Mouse (Mus musculus) lung, postnatal 10 days (tissue): ENCODE measurements around the gene Ppp4r4.
"Not testable (repeated sequence)": the region's sequence is repeated elsewhere in the genome, so short reads cannot be mapped to it uniquely, and the experiment has no call there.

Experiments used
- DNase-seq: peaks from one replicate; pipeline ENCODE4 v3.0.0; 2021

The Ppp4r4 gene

GRCm38 (mm10) chr12:103532020-103532648 lies at the start of gene Ppp4r4:
TSS of gene Ppp4r4 (plus strand) at chr12:103532283.
- DNase-seq = peak; percentile 94

- DNase-seq = no peak
Measured at GRCm38 (mm10) chr12:103482781-103483180, 49.3 kb upstream of the Ppp4r4 start.

- DNase-seq = not testable (repeated sequence)
Measured at GRCm38 (mm10) chr12:103484200-103484972, 47.7 kb upstream of the Ppp4r4 start.

GRCm38 (mm10) chr12:103486726-103487125 lies 45.4 kb upstream of the Ppp4r4 start:
- DNase-seq = no peak

- DNase-seq = peak; percentile 44
Measured at GRCm38 (mm10) chr12:103487276-103487675, 44.8 kb upstream of the Ppp4r4 start.

- DNase-seq = no peak
Measured at GRCm38 (mm10) chr12:103487750-103488149, 44.3 kb upstream of the Ppp4r4 start.

- DNase-seq = no peak
Measured at GRCm38 (mm10) chr12:103491091-103491730, 40.9 kb upstream of the Ppp4r4 start.

GRCm38 (mm10) chr12:103492767-103493166 lies 39.3 kb upstream of the Ppp4r4 start:
- peak; percentile 87 for DNase-seq

- peak; percentile 57 for DNase-seq
Measured at GRCm38 (mm10) chr12:103494486-103494885, 37.6 kb upstream of the Ppp4r4 start.

- peak; percentile 28 for DNase-seq
Measured at GRCm38 (mm10) chr12:103498768-103499167, 33.3 kb upstream of the Ppp4r4 start.

- DNase-seq = peak; percentile 26
Measured at GRCm38 (mm10) chr12:103499261-103499660, 32.8 kb upstream of the Ppp4r4 start.

- no peak for DNase-seq
Measured at GRCm38 (mm10) chr12:103503300-103503699, 28.8 kb upstream of the Ppp4r4 start.

- DNase-seq = no peak
Measured at GRCm38 (mm10) chr12:103504402-103504801, 27.7 kb upstream of the Ppp4r4 start.

- no peak for DNase-seq
Measured at GRCm38 (mm10) chr12:103508346-103508745, 23.7 kb upstream of the Ppp4r4 start.

- no peak for DNase-seq
Measured at GRCm38 (mm10) chr12:103509893-103510292, 22.2 kb upstream of the Ppp4r4 start.

GRCm38 (mm10) chr12:103511586-103511985 lies 20.5 kb upstream of the Ppp4r4 start:
- no peak for DNase-seq

GRCm38 (mm10) chr12:103513039-103513438 lies 19.0 kb upstream of the Ppp4r4 start:
- no peak for DNase-seq

- DNase-seq = peak; percentile 25
Measured at GRCm38 (mm10) chr12:103513451-103513871, 18.6 kb upstream of the Ppp4r4 start.

GRCm38 (mm10) chr12:103514354-103514753 lies 17.7 kb upstream of the Ppp4r4 start:
- DNase-seq = no peak

- DNase-seq = no peak
Measured at GRCm38 (mm10) chr12:103515638-103516037, 16.4 kb upstream of the Ppp4r4 start.

GRCm38 (mm10) chr12:103518640-103519039 lies 13.4 kb upstream of the Ppp4r4 start:
- no peak for DNase-seq

- peak; percentile 12 for DNase-seq
Measured at GRCm38 (mm10) chr12:103530596-103530995, 1.5 kb upstream of the Ppp4r4 start.

GRCm38 (mm10) chr12:103532649-103533395 lies 739 bp downstream of the Ppp4r4 start:
- peak; percentile 42 for DNase-seq
